1 mouse cellular context compared by ENCODE assay signal in genomic region chr14:54421014-54421413, GRCm38 (mm10).
TF ChIP-seq lines count a peak whose summit lies in the region.

No protein-coding gene starts in this region.

TF ChIP-seq in MEL, 35 proteins besides CTCF, POLR2A, EP300 and RAD21 (continued from another document):
- no peak for TF ChIP-seq MAX (IDR thresholded peaks at IDR 0.05; ENCODE audit: low read length)
- no peak for TF ChIP-seq CHD1 (IDR thresholded peaks at IDR 0.05; ENCODE audit: low read depth, low read length)
- no peak for TF ChIP-seq ELF1 (IDR thresholded peaks at IDR 0.05; ENCODE audit: low read depth, low read length)
- TF ChIP-seq SMC3 (IDR thresholded peaks at IDR 0.05; ENCODE audit: low read depth, low read length), result no peak
- TF ChIP-seq MAFK (IDR thresholded peaks at IDR 0.05; ENCODE audit: borderline replicate concordance, low read depth, low read length), result no peak
- no peak for TF ChIP-seq GABPA (IDR thresholded peaks at IDR 0.05; ENCODE audit: low read depth, low read length)
- no peak for TF ChIP-seq RCOR1 (IDR thresholded peaks at IDR 0.05; ENCODE audit: low read depth, low read length)
TF ChIP-seq in MEL: peak in this region for 0.
